Mouse (Mus musculus): Measurements from ENCODE around the gene Adora1. TPM values are rescaled to one million over a fixed set of nuclear protein-coding genes. Genes with fewer than 3 reads are reported as not detected.
"Not testable (repeated sequence)": the region's sequence is repeated elsewhere in the genome, so short reads cannot be mapped to it uniquely, and the experiment has no call there.

Gene Adora1
- polyA plus RNA-seq, 1 experiment from 2014 or later, result 0.06 TPM

GRCm38 (mm10) chr1:134265797-134266196 lies 30.6 kb upstream of the Adora1 start:
- H3K27ac ChIP-seq, result no peak overlapping the region
- no peak overlapping the region for H3K9ac ChIP-seq
- no peaks in the 10 kb centered on the region for H3K9me3 ChIP-seq (replicated peaks)
- 60% methylated on average over 2 of the region's 2 CpGs for WGBS (ENCODE audit: insufficient replicate concordance)
- ATAC-seq, result no peak
- H3K4me1 ChIP-seq, result no peaks in the 10 kb centered on the region
- H3K27me3 ChIP-seq (replicated peaks), result 0 out of 2 replicates have a peak, but pooled peaks cover 4% of the 10 kb centered on the region
- no peak overlapping the region for H3K4me2 ChIP-seq
- no peaks in the 10 kb centered on the region for H3K36me3 ChIP-seq
- no peak overlapping the region for H3K4me3 ChIP-seq

GRCm38 (mm10) chr1:134264341-134264740 lies 29.1 kb upstream of the Adora1 start:
- H3K4me3 ChIP-seq, result no peak overlapping the region
- H3K27ac ChIP-seq, result no peak overlapping the region
- no peak overlapping the region for H3K9ac ChIP-seq
- no peaks in the 10 kb centered on the region for H3K4me1 ChIP-seq
- no peaks in the 10 kb centered on the region for H3K36me3 ChIP-seq
- H3K27me3 ChIP-seq (replicated peaks), result 0 out of 2 replicates have a peak, but pooled peaks cover 4% of the 10 kb centered on the region
- no peak overlapping the region for H3K4me2 ChIP-seq
- 0 out of 2 replicates have a peak, but pooled peaks cover 3% of the 10 kb centered on the region for H3K9me3 ChIP-seq (replicated peaks)
- WGBS (ENCODE audit: insufficient replicate concordance), result 72% methylated on average over 6 of the region's 6 CpGs
- no peak for ATAC-seq

- not testable (repeated sequence) for H3K4me2 ChIP-seq
These were observed 14.4 kb upstream of the Adora1 start for GRCm38 (mm10) chr1:134249681-134250080.

GRCm38 (mm10) chr1:134246590-134246989 lies 11.4 kb upstream of the Adora1 start:
- no peak for ATAC-seq
- Histone ChIP-seq H3K4me3 (no peak overlapping the region), H3K9ac (no peak overlapping the region), H3K9me3 (replicated peaks) (no peaks in the 10 kb centered on the region), H3K36me3 (no peaks in the 10 kb centered on the region), H3K4me1 (peaks cover 14% of the 10 kb centered on the region; the same call in 1 of the 2 replicates), H3K27ac (no peak overlapping the region), H3K27me3 (replicated peaks) (peaks cover 27% of the 10 kb centered on the region), H3K4me2 (no peak overlapping the region)
- WGBS (ENCODE audit: insufficient replicate concordance), result 54% methylated on average over 4 of the region's 4 CpGs

More at GRCm38 (mm10) chr1:134249681-134250080, 14.4 kb upstream of the Adora1 start:
- H3K27ac ChIP-seq; H3K9me3 ChIP-seq (replicated peaks); ATAC-seq; H3K9ac ChIP-seq; H3K36me3 ChIP-seq; H3K4me1 ChIP-seq; H3K27me3 ChIP-seq (replicated peaks); H3K4me3 ChIP-seq: not testable (repeated sequence)
- 48% methylated on average over 1 of the region's 1 CpGs for WGBS (ENCODE audit: insufficient replicate concordance)

GRCm38 (mm10) chr1:134245004-134245717 lies 9.9 kb upstream of the Adora1 start:
- no peak overlapping the region for H3K27ac ChIP-seq
- H3K4me3 ChIP-seq, result no peak overlapping the region
- peaks cover 40% of the 10 kb centered on the region for H3K27me3 ChIP-seq (replicated peaks)
- no peak overlapping the region for H3K4me2 ChIP-seq
- no peak; the same call in 1 of the 2 replicates for ATAC-seq
- H3K36me3 ChIP-seq, result no peaks in the 10 kb centered on the region
- H3K9ac ChIP-seq, result no peak overlapping the region
- H3K9me3 ChIP-seq (replicated peaks), result no peaks in the 10 kb centered on the region
- H3K4me1 ChIP-seq, result peaks cover 14% of the 10 kb centered on the region; the same call in 1 of the 2 replicates
- 66% methylated on average over 14 of the region's 14 CpGs for WGBS (ENCODE audit: insufficient replicate concordance)

- 21% methylated on average over 35 of the region's 35 CpGs for WGBS (ENCODE audit: insufficient replicate concordance)
- Histone ChIP-seq H3K27ac (no peak overlapping the region), H3K9ac (no peak overlapping the region), H3K27me3 (replicated peaks) (peaks cover 48% of the 10 kb centered on the region), H3K36me3 (no peaks in the 10 kb centered on the region), H3K4me1 (peaks cover 14% of the 10 kb centered on the region; the same call in 1 of the 2 replicates), H3K4me3 (no peak overlapping the region), H3K9me3 (replicated peaks) (no peaks in the 10 kb centered on the region), H3K4me2 (peak overlapping the region; percentile 28; the same call in 1 of the 2 replicates)
- ATAC-seq, result peak; percentile 75
These were observed 9.0 kb upstream of the Adora1 start for GRCm38 (mm10) chr1:134243948-134244914.

- H3K9ac ChIP-seq, result no peak overlapping the region
- ATAC-seq, result no peak
- no peaks in the 10 kb centered on the region for H3K36me3 ChIP-seq
- no peaks in the 10 kb centered on the region for H3K9me3 ChIP-seq (replicated peaks)
- peaks cover 54% of the 10 kb centered on the region for H3K27me3 ChIP-seq (replicated peaks)
- 62% methylated on average over 6 of the region's 6 CpGs for WGBS (ENCODE audit: insufficient replicate concordance)
- H3K27ac ChIP-seq, result no peak overlapping the region
- H3K4me1 ChIP-seq, result peaks cover 21% of the 10 kb centered on the region; the same call in 1 of the 2 replicates
- no peak overlapping the region for H3K4me3 ChIP-seq
- H3K4me2 ChIP-seq, result no peak overlapping the region
These were observed 8.3 kb upstream of the Adora1 start for GRCm38 (mm10) chr1:134243505-134243904.

GRCm38 (mm10) chr1:134242286-134242685 lies 7.1 kb upstream of the Adora1 start:
- WGBS (ENCODE audit: insufficient replicate concordance), result 44% methylated on average over 2 of the region's 2 CpGs
- Histone ChIP-seq H3K36me3 (no peaks in the 10 kb centered on the region), H3K27me3 (replicated peaks) (peaks cover 65% of the 10 kb centered on the region), H3K4me1 (peaks cover 21% of the 10 kb centered on the region; the same call in 1 of the 2 replicates), H3K9me3 (replicated peaks) (no peaks in the 10 kb centered on the region), H3K4me3 (no peak overlapping the region), H3K4me2 (no peak overlapping the region), H3K9ac (no peak overlapping the region), H3K27ac (no peak overlapping the region)
- ATAC-seq, result no peak

GRCm38 (mm10) chr1:134241298-134241697 lies 6.1 kb upstream of the Adora1 start:
- Histone ChIP-seq H3K27me3 (replicated peaks) (peaks cover 75% of the 10 kb centered on the region), H3K9ac (no peak overlapping the region), H3K4me3 (no peak overlapping the region), H3K36me3 (no peaks in the 10 kb centered on the region), H3K9me3 (replicated peaks) (no peaks in the 10 kb centered on the region), H3K27ac (no peak overlapping the region), H3K4me1 (peaks cover 21% of the 10 kb centered on the region; the same call in 1 of the 2 replicates), H3K4me2 (no peak overlapping the region)
- no peak for ATAC-seq
- WGBS (ENCODE audit: insufficient replicate concordance), result 59% methylated on average over 8 of the region's 8 CpGs

- Histone ChIP-seq H3K4me2 (no peak overlapping the region), H3K27me3 (replicated peaks) (peaks cover 81% of the 10 kb centered on the region), H3K36me3 (no peaks in the 10 kb centered on the region), H3K27ac (no peak overlapping the region), H3K4me3 (no peak overlapping the region), H3K9ac (no peak overlapping the region), H3K9me3 (replicated peaks) (no peaks in the 10 kb centered on the region), H3K4me1 (peaks cover 23% of the 10 kb centered on the region; the same call in 1 of the 2 replicates)
- no peak for ATAC-seq
- WGBS (ENCODE audit: insufficient replicate concordance), result 50% methylated on average over 9 of the region's 9 CpGs
These were observed 5.5 kb upstream of the Adora1 start for GRCm38 (mm10) chr1:134240701-134241100.

- no peak overlapping the region for H3K4me2 ChIP-seq
- H3K36me3 ChIP-seq, result no peaks in the 10 kb centered on the region
- ATAC-seq, result no peak; the same call in 1 of the 2 replicates
- H3K4me1 ChIP-seq, result peaks cover 23% of the 10 kb centered on the region; the same call in 1 of the 2 replicates
- 54% methylated on average over 3 of the region's 3 CpGs for WGBS (ENCODE audit: insufficient replicate concordance)
- no peaks in the 10 kb centered on the region for H3K9me3 ChIP-seq (replicated peaks)
- no peak overlapping the region for H3K4me3 ChIP-seq
- H3K9ac ChIP-seq, result no peak overlapping the region
- H3K27me3 ChIP-seq (replicated peaks), result peaks cover 94% of the 10 kb centered on the region
- no peak overlapping the region for H3K27ac ChIP-seq
These were observed 2.2 kb upstream of the Adora1 start for GRCm38 (mm10) chr1:134237438-134237837.

All from liver, embryonic 12.5 days (tissue).